Mouse (Mus musculus) embryonic facial prominence, embryonic 10.5 days (tissue): ENCODE data around the gene Olfr71. TPM values are rescaled to one million over a fixed set of nuclear protein-coding genes. Genes with fewer than 3 reads are reported as not detected.

Source experiments
- DNase-seq: peaks from one replicate; pipeline ENCODE4 v3.0.0-alpha.2; 2017; ENCODE audit warnings: low spot score
- H3K27ac ChIP-seq: fragments of 300-500 bp; sonication (generic); replicated peaks from 2 replicates; pipeline ENCODE4 v1.5.1; 2016; ENCODE audit warnings: mild to moderate bottlenecking
- H3K27me3 ChIP-seq: fragments of 300-500 bp; sonication (generic); replicated peaks from 2 replicates; pipeline ENCODE4 v1.6.1; 2016; ENCODE audit warnings: low read depth, mild to moderate bottlenecking; ENCODE audit not compliant: poor library complexity, severe bottlenecking
- H3K36me3 ChIP-seq: fragments of 300-500 bp; sonication (generic); replicated peaks from 2 replicates; pipeline ENCODE4 v1.6.1; 2016; ENCODE audit warnings: mild to moderate bottlenecking, moderate library complexity
- H3K4me1 ChIP-seq: fragments of 300-500 bp; sonication (generic); 2 replicates; pipeline ENCODE4 v1.6.1; 2016
- H3K4me3 ChIP-seq: fragments of 300-500 bp; sonication (generic); 2 replicates; pipeline ENCODE4 v1.5.1; 2016; ENCODE audit warnings: mild to moderate bottlenecking, moderate library complexity
- H3K9me3 ChIP-seq: fragments of 300-500 bp; sonication (generic); 2 replicates; pipeline ENCODE4 v1.6.1; 2016; ENCODE audit warnings: mild to moderate bottlenecking
- WGBS: fragments of 180-500 bp; shearing (Covaris S2); methylation state at CpG from one replicate; pipeline ENCODE4 v1.1.7; 2016; 5-methylcytosine and 5-hydroxymethylcytosine counted together
- polyA plus RNA-seq: library from polyadenylated mRNA; unstranded; fragments of >200 nt; fragmentation: Nextera tagmentation; extraction: Ambion mirVana; gene quantifications from 2 replicates; pipeline ENCODE4 v1.2.1, GENCODE M21; 2016

The Olfr71 gene
- polyA plus RNA-seq, 1 experiment from 2014 or later = not detected

- Histone ChIP-seq H3K9me3 (no peaks in the 10 kb centered on the region), H3K27me3 (peaks cover 34% of the 10 kb centered on the region), H3K4me3 (no peak overlapping the region), H3K27ac (no peak overlapping the region), H3K36me3 (peaks cover 22% of the 10 kb centered on the region), H3K4me1 (peaks cover 42% of the 10 kb centered on the region)
- DNase-seq = peak; percentile 89
- WGBS = 11% methylated on average over 2 of the region's 2 CpGs
Measured at GRCm38 (mm10) chr4:43672070-43672469, 38.0 kb downstream of the Olfr71 start.

GRCm38 (mm10) chr4:43669428-43669794 is 40.6 kb downstream of the Olfr71 start:
- Histone ChIP-seq H3K27me3 (peaks cover 61% of the 10 kb centered on the region), H3K36me3 (peaks cover 6% of the 10 kb centered on the region), H3K4me3 (peak overlapping the region; percentile 85), H3K9me3 (no peaks in the 10 kb centered on the region), H3K4me1 (peaks cover 42% of the 10 kb centered on the region), H3K27ac (peak overlapping the region; percentile 93)
- WGBS = under 1% methylated on average over 25 of the region's 25 CpGs
- DNase-seq = no peak

GRCm38 (mm10) chr4:43668782-43669427 is 41.1 kb downstream of the Olfr71 start, which contains the start of the genes Tmem8b and Fam221b:
TSS of gene Tmem8b (plus strand) at chr4:43668971.
TSS of gene Fam221b (minus strand) at chr4:43669145.
- Histone ChIP-seq H3K36me3 (peaks cover 1% of the 10 kb centered on the region; the same call in 1 of the 2 replicates), H3K4me1 (peaks cover 42% of the 10 kb centered on the region), H3K27ac (peak within 1 kb of the TSS; percentile 93), H3K4me3 (peak within 1 kb of the TSS; percentile 85), H3K27me3 (peaks cover 63% of the 10 kb centered on the region), H3K9me3 (no peaks in the 10 kb centered on the region)
- WGBS = 2% methylated on average over 39 of the region's 41 CpGs
- DNase-seq = peak; percentile 92

- DNase-seq = no peak
- 31% methylated on average over 4 of the region's 4 CpGs for WGBS
- peaks cover 24% of the 10 kb centered on the region for H3K4me1 ChIP-seq
- H3K27ac ChIP-seq = no peak overlapping the region
- peaks cover 86% of the 10 kb centered on the region for H3K27me3 ChIP-seq
- H3K4me3 ChIP-seq = no peak overlapping the region
- no peaks in the 10 kb centered on the region for H3K9me3 ChIP-seq
- H3K36me3 ChIP-seq = no peaks in the 10 kb centered on the region
Measured at GRCm38 (mm10) chr4:43666412-43666811, 43.6 kb downstream of the Olfr71 start.

- peaks cover 30% of the 10 kb centered on the region for H3K4me1 ChIP-seq
- 65% methylated on average over 4 of the region's 4 CpGs for WGBS
- H3K27me3 ChIP-seq = peaks cover 25% of the 10 kb centered on the region
- peak overlapping the region; percentile 86 for H3K4me3 ChIP-seq
- no peaks in the 10 kb centered on the region for H3K36me3 ChIP-seq
- no peaks in the 10 kb centered on the region for H3K9me3 ChIP-seq
- DNase-seq = no peak
- H3K27ac ChIP-seq = no peak overlapping the region
Measured at GRCm38 (mm10) chr4:43657146-43657545, 52.9 kb downstream of the Olfr71 start.

GRCm38 (mm10) chr4:43656339-43657109 is 53.5 kb downstream of the Olfr71 start, which contains the start of gene Hint2:
TSS of gene Hint2 (minus strand) at chr4:43656466.
- Histone ChIP-seq H3K4me1 (peaks cover 30% of the 10 kb centered on the region), H3K36me3 (no peaks in the 10 kb centered on the region; the same call in 1 of the 2 replicates), H3K27ac (peak within 1 kb of the TSS; percentile 93), H3K4me3 (peak within 1 kb of the TSS; percentile 86), H3K9me3 (no peaks in the 10 kb centered on the region), H3K27me3 (peaks cover 19% of the 10 kb centered on the region)
- peak; percentile 96 for DNase-seq
- 1% methylated on average over 34 of the region's 34 CpGs for WGBS

- Histone ChIP-seq H3K4me3 (peak overlapping the region; percentile 86), H3K36me3 (peaks cover under 1% of the 10 kb centered on the region), H3K9me3 (no peaks in the 10 kb centered on the region), H3K27ac (peak overlapping the region; percentile 93), H3K27me3 (peaks cover 12% of the 10 kb centered on the region; the same call in 1 of the 2 replicates), H3K4me1 (peaks cover 30% of the 10 kb centered on the region)
- WGBS = 6% methylated on average over 34 of the region's 34 CpGs
- DNase-seq = no peak
Measured at GRCm38 (mm10) chr4:43655656-43656338, 54.3 kb downstream of the Olfr71 start.

Other genes starting within 250 kb of the Olfr71 start
- gene Sit1, start 226.5 kb downstream of the Olfr71 start, polyA plus RNA-seq = not detected in 2 replicates
- 45.2 and 46.6 TPM in 2 replicates for gene Ccdc107, start 217.4 kb downstream of the Olfr71 start, polyA plus RNA-seq
- gene Arhgef39, start 210.6 kb downstream of the Olfr71 start, polyA plus RNA-seq = 44.1 and 48.2 TPM in 2 replicates
- gene Car9, start 203.3 kb downstream of the Olfr71 start, polyA plus RNA-seq = 0.96 and 1.0 TPM in 2 replicates
- gene Tpm2, start 186.5 kb downstream of the Olfr71 start, polyA plus RNA-seq = 59.4 and 61.1 TPM in 2 replicates
- gene Creb3, start 147.9 kb downstream of the Olfr71 start, polyA plus RNA-seq = 35.7 and 36.0 TPM in 2 replicates
- gene Tln1, start 147.6 kb downstream of the Olfr71 start, polyA plus RNA-seq = 53.1 and 53.5 TPM in 2 replicates
- 17.5 and 18.8 TPM in 2 replicates for gene Rgp1, start 131.5 kb downstream of the Olfr71 start, polyA plus RNA-seq
- 26.6 and 28.0 TPM in 2 replicates for gene Gba2, start 131.4 kb downstream of the Olfr71 start, polyA plus RNA-seq
- 0.34 and 0.99 TPM in 2 replicates for gene Msmp, start 125.8 kb downstream of the Olfr71 start, polyA plus RNA-seq
- gene Npr2, start 78.3 kb downstream of the Olfr71 start, polyA plus RNA-seq = 12.5 and 16.7 TPM in 2 replicates
- 1.8 and 2.0 TPM in 2 replicates for gene Spag8, start 56.7 kb downstream of the Olfr71 start, polyA plus RNA-seq
- gene Hint2, start 53.8 kb downstream of the Olfr71 start, polyA plus RNA-seq = 71.7 and 72.8 TPM in 2 replicates
- 4.0 and 5.1 TPM in 2 replicates for gene Tmem8b, start 41.3 kb downstream of the Olfr71 start, polyA plus RNA-seq
- 1.4 and 1.7 TPM in 2 replicates for gene Fam221b, start 41.1 kb downstream of the Olfr71 start, polyA plus RNA-seq
- 0.07 TPM in 1 of 2 replicates, not detected in the other for gene Olfr70, start 9.4 kb downstream of the Olfr71 start, polyA plus RNA-seq
- 0.14 TPM in 1 of 2 replicates, not detected in the other for gene Hrct1, start 16.9 kb upstream of the Olfr71 start, polyA plus RNA-seq
- gene Spaar, start 19.8 kb upstream of the Olfr71 start, polyA plus RNA-seq = 0.06 TPM in 1 of 2 replicates, not detected in the other
- gene Olfr159, start 60.8 kb upstream of the Olfr71 start, polyA plus RNA-seq = not detected in 2 replicates
- gene Olfr156, start 113.6 kb upstream of the Olfr71 start, polyA plus RNA-seq = not detected in 2 replicates
- not detected in 2 replicates for gene Olfr157, start 129.9 kb upstream of the Olfr71 start, polyA plus RNA-seq
- not detected in 2 replicates for gene Olfr155, start 141.3 kb upstream of the Olfr71 start, polyA plus RNA-seq
- 17.4 and 19.3 TPM in 2 replicates for gene Reck, start 165.3 kb upstream of the Olfr71 start, polyA plus RNA-seq
- gene Glipr2, start 247.1 kb upstream of the Olfr71 start, polyA plus RNA-seq = 55.8 and 75.8 TPM in 2 replicates